Mouse (Mus musculus) MEL (cell line): ENCODE measurements around the gene Dag1.

Experiments used
- BHLHE40 ChIP-seq: IDR thresholded peaks from 2 replicates; pipeline ENCODE4 v1.6.1; 2012; ENCODE audit warnings: low read depth, mild to moderate bottlenecking, inconsistent platforms, low read length, improper control_type of control experiment, borderline replicate concordance
- CTCF ChIP-seq, 3 experiments: IDR thresholded peaks in 2 of 3; conservative IDR thresholded peaks in 1 of 3; 2 replicates each; pipeline ENCODE4 v1.5.1; 2011 to 2012; ENCODE audit warnings: low read length in 3 of 3, low read depth in 2 of 3, mild to moderate bottlenecking in 2 of 3, improper control_type of control experiment in 1 of 3, inconsistent platforms in 1 of 3, mixed read lengths in 1 of 3, moderate library complexity in 1 of 3; ENCODE audit not compliant: control insufficient read depth in 1 of 3, insufficient read depth in 1 of 3, poor library complexity in 1 of 3, severe bottlenecking in 1 of 3
- GATA1 ChIP-seq: IDR thresholded peaks from 2 replicates; pipeline ENCODE4 v1.6.1; 2011; ENCODE audit warnings: low read depth, low read length, improper control_type of control experiment
- JUND ChIP-seq: IDR thresholded peaks from 2 replicates; pipeline ENCODE4 v1.6.1; 2011; ENCODE audit warnings: low read depth, mild to moderate bottlenecking, improper control_type of control experiment, low read length
- MAX ChIP-seq: IDR thresholded peaks from 2 replicates; pipeline ENCODE4 v1.6.1; 2011; ENCODE audit warnings: low read length, improper control_type of control experiment
- MYB ChIP-seq: IDR thresholded peaks from 2 replicates; pipeline ENCODE4 v1.6.1; 2011; ENCODE audit warnings: mild to moderate bottlenecking, low read depth, low read length, improper control_type of control experiment
- NELFE ChIP-seq: IDR thresholded peaks from 2 replicates; pipeline ENCODE4 v1.6.1; 2011; ENCODE audit warnings: low read depth, low read length, improper control_type of control experiment
- NRF1 ChIP-seq: IDR thresholded peaks from 2 replicates; pipeline ENCODE4 v1.6.1; 2014; ENCODE audit warnings: low read depth, mild to moderate bottlenecking, inconsistent platforms, low read length, improper control_type of control experiment, moderate library complexity; ENCODE audit not compliant: poor library complexity, insufficient read depth, severe bottlenecking
- POLR2A ChIP-seq, 2 experiments: IDR thresholded peaks; 2 replicates each; pipeline ENCODE4 v1.6.1; 2011 to 2012; ENCODE audit warnings: low read length in 2 of 2, mild to moderate bottlenecking in 2 of 2, control low read depth in 1 of 2, improper control_type of control experiment in 1 of 2, low read depth in 1 of 2, moderate library complexity in 1 of 2; ENCODE audit not compliant: control insufficient read depth in 1 of 2, insufficient read depth in 1 of 2, poor library complexity in 1 of 2
- POLR2AphosphoS2 ChIP-seq: IDR thresholded peaks from 2 replicates; pipeline ENCODE4 v1.6.1; 2011; ENCODE audit warnings: low read length, improper control_type of control experiment
- RCOR1 ChIP-seq: IDR thresholded peaks from 2 replicates; pipeline ENCODE4 v1.6.1; 2012; ENCODE audit warnings: low read depth, mild to moderate bottlenecking, inconsistent platforms, low read length, improper control_type of control experiment
- TBP ChIP-seq: IDR thresholded peaks from 2 replicates; pipeline ENCODE4 v1.8.0; 2011; ENCODE audit warnings: low read depth, low read length, improper control_type of control experiment
- USF1 ChIP-seq: IDR thresholded peaks from 2 replicates; pipeline ENCODE4 v1.6.1; 2014; ENCODE audit warnings: low read depth, mild to moderate bottlenecking, inconsistent platforms, low read length, improper control_type of control experiment, moderate library complexity

DNA sequence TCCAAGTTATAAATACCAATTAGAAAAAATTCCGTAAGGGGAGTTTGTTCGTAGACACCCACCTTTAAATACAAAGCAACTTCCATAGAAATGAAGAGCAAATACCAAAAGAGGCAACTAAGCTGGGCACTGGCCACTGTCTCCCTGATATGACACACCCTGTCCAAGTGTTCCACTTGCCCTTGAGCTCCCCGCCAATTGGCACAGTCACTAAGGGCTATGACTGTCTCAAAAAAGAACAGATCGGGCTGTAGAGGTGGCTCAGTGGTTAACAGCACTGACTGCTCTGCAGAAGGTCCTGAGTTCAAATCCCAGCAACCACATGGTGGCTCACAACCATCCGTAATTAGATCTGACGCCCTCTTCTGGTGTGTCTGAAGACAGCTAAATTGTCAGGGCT, 11.9 kb downstream of the Dag1 start:
- TF ChIP-seq POLR2A (IDR thresholded peaks at IDR 0.05; ENCODE audit: control insufficient read depth in 1 of 2, insufficient read depth in 1 of 2, low read depth in 1 of 2, low read length in 2 of 2, poor library complexity in 1 of 2): no peak
- TF ChIP-seq JUND: no peak
- no peak for TF ChIP-seq GATA1
- TF ChIP-seq CTCF (IDR thresholded peaks at IDR 0.05 in 2 of 3, conservative IDR thresholded peaks at IDR 0.05 in 1 of 3; ENCODE audit: control insufficient read depth in 1 of 3, insufficient read depth in 1 of 3, low read depth in 2 of 3, low read length in 3 of 3, poor library complexity in 1 of 3, severe bottlenecking in 1 of 3): no peak
- no peak for TF ChIP-seq RCOR1
- TF ChIP-seq MAX: no peak
- no peak for TF ChIP-seq TBP
- no peak for TF ChIP-seq NELFE
- TF ChIP-seq NRF1: no peak
- TF ChIP-seq USF1: no peak
- no peak for TF ChIP-seq BHLHE40
- no peak for TF ChIP-seq POLR2AphosphoS2
- no peak for TF ChIP-seq MYB
